Mouse (Mus musculus): ENCODE data around the gene Epn2.

DNA sequence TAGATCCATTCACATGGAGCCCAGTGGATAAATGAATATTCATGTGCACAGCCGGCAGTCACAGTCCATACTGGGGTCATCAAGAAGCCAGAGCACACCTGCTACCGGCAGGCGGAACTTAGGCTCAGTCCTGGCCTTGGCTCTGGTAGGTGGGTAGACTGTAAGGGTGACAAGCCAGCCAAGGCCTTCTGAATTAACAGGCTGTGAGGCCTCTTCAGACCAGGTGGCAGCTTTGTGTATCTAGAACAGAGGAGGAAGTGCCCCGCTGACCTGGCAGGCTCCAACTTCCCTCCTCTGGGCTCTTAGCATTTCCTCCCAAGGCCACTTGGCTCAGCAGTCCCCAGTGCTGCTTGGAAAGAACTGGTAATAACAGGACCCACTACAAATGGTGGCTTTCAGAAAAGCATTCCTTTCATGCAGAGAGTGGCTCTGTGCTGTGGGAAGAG, 50.2 kb downstream of the Epn2 start:
- TF ChIP-seq ZNF384 (IDR thresholded peaks at IDR 0.05; ENCODE audit: low read depth, low read length) = no peak
- no peak for TF ChIP-seq ZC3H11A (IDR thresholded peaks at IDR 0.05; ENCODE audit: borderline replicate concordance, low read depth, low read length)
- TF ChIP-seq CHD2 (IDR thresholded peaks at IDR 0.05; ENCODE audit: low read depth, low read length) = no peak
- TF ChIP-seq HCFC1 (IDR thresholded peaks at IDR 0.05; ENCODE audit: borderline replicate concordance, insufficient read depth, low read length) = no peak

All from ES-E14 (cell line).